Mouse (Mus musculus) kidney, adult 2 months (tissue): ENCODE results near the gene Gm17654. TPM values are rescaled to one million over a fixed set of nuclear protein-coding genes. Genes with fewer than 3 reads are reported as not detected.

Experiments
- polyA plus RNA-seq: library from polyadenylated mRNA; depleted of rRNA; stranded (reverse); fragments of >200 nt; gene quantifications from 2 replicates; pipeline ENCODE4 v1.2.3, GENCODE M21; 2012; rRNA removed

Gene Gm17654
- polyA plus RNA-seq, 1 experiment = not detected

Other genes starting within 250 kb of the Gm17654 start
- gene 1700001F09Rik, start 231.3 kb downstream of the Gm17654 start, polyA plus RNA-seq = not detected in 2 replicates
- gene Gm8138, start 162.8 kb downstream of the Gm17654 start, polyA plus RNA-seq = 0.16 and 0.17 TPM in 2 replicates
- 0.30 and 0.44 TPM in 2 replicates for gene Gm5799, start 35.6 kb downstream of the Gm17654 start, polyA plus RNA-seq
- not detected in 2 replicates for gene Gm10375, start 28.9 kb upstream of the Gm17654 start, polyA plus RNA-seq
- not detected in 2 replicates for gene Gm8165, start 98.1 kb upstream of the Gm17654 start, polyA plus RNA-seq
- gene Gm7324, start 118.7 kb upstream of the Gm17654 start, polyA plus RNA-seq = 0.28 TPM in 1 of 2 replicates, not detected in the other
- not detected in 2 replicates for gene Gm16506, start 148.3 kb upstream of the Gm17654 start, polyA plus RNA-seq
- not detected in 2 replicates for gene Gm6526, start 168.7 kb upstream of the Gm17654 start, polyA plus RNA-seq
- gene Gm8180, start 205.6 kb upstream of the Gm17654 start, polyA plus RNA-seq = not detected in 2 replicates